Comparison of ENCODE assay signal across 10 mouse cellular contexts in the genomic region with DNA sequence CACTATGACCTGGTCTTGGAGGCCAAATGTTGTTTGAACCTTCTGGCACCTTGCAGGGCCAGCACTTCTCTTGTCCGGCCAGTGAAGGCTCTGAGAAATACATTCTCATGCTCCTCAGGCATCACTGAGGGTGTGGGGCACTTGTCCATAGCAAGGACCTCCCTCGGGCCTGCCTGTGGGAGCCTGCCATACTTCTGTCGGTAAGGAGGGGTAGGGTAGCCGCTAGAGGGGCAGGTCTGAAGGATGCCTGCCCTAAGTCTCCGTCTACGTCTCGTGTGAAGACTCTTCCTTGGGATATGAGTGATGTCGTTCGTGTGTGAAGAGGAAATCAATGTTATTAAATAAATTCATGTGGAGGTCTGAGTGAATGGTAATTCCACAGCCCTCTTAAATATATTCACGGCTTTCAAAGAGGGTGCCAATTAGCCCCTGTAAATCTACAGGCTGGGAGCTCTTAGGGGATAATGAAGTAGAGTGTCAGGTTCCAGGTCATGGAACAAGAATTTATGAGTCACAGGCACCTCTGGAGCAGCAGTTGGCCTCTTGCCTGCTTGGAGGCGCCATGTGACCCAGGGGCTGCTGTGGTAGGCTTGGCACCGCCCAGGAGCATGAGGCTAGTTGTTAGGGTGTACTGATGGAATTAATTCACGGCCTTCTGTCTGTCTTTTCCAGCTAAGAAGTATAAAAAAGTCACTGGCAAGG.
DNase-seq lines count a peak whose midpoint lies in the region; ATAC-seq and TF ChIP-seq lines count a peak whose summit lies in the region.
"Had no signal": no experiment of that assay in that cellular context is flagged by ENCODE, and none has a peak within 500 bp of the region (broad histone marks: within the 10 kb centered on the region; RNA-seq: fewer than 3 reads in every experiment).

No protein-coding gene starts in this region.

- no peak for TF ChIP-seq EP300 in liver, postnatal 0 days (IDR thresholded peaks at IDR 0.05; ENCODE audit: low read depth)

- 57% methylated on average over 13 of the region's 13 CpGs for WGBS in heart, embryonic 15.5 days
- WGBS in liver, postnatal 0 days (ENCODE audit: insufficient replicate concordance), result 75% methylated on average over 13 of the region's 13 CpGs
- 86% methylated on average over 13 of the region's 13 CpGs for WGBS in midbrain, postnatal 0 days

- H3K4me3 ChIP-seq in heart, embryonic 15.5 days, result no peak overlapping the region
- H3K4me3 ChIP-seq in liver, postnatal 0 days (ENCODE audit: low read depth, low read length), result no peak overlapping the region
- no peak overlapping the region for H3K4me3 ChIP-seq in midbrain, postnatal 0 days (ENCODE audit: low read depth, low read length)
- H3K4me3 ChIP-seq: neural tube, embryonic 12.5 days had no signal

- TF ChIP-seq CTCF in liver, postnatal 0 days (IDR thresholded peaks at IDR 0.05; ENCODE audit: low read depth), result no peak
- TF ChIP-seq CTCF in midbrain, postnatal 0 days (IDR thresholded peaks at IDR 0.05), result no peak

- ATAC-seq in heart, embryonic 15.5 days (replicated peaks; ENCODE audit: insufficient number of reproducible peaks, insufficient read depth, low FRiP score, low read depth), result peak; percentile 87
- no peak for ATAC-seq in liver, postnatal 0 days
- ATAC-seq in midbrain, postnatal 0 days (ENCODE audit: low FRiP score), result no peak

- H3K4me2 ChIP-seq in heart, embryonic 15.5 days, result 0 out of 2 replicates have a peak overlapping the region, but pooled peaks have one; percentile 8
- H3K4me2 ChIP-seq in liver, postnatal 0 days (ENCODE audit: low read depth, low read length), result no peak overlapping the region
- no peak overlapping the region for H3K4me2 ChIP-seq in midbrain, postnatal 0 days (ENCODE audit: low read depth, low read length, poor library complexity, severe bottlenecking)
- H3K4me2 ChIP-seq: neural tube, embryonic 12.5 days had no signal

- H3K9ac ChIP-seq in heart, embryonic 15.5 days, result no peak overlapping the region
- H3K9ac ChIP-seq in liver, postnatal 0 days (replicated peaks), result no peak overlapping the region
- H3K9ac ChIP-seq in midbrain, postnatal 0 days (replicated peaks; ENCODE audit: low read length, poor library complexity, severe bottlenecking), result no peak overlapping the region
- H3K9ac ChIP-seq: neural tube, embryonic 12.5 days had no signal

- DNase-seq in 3T3-L1 (ENCODE audit: low read depth, low spot score), result peak; percentile 88
- DNase-seq in adrenal gland, adult 2 months, result peak; percentile 81
- DNase-seq in kidney, postnatal 25 days, result peak; percentile 89 to 93
- no peak for DNase-seq in cerebellum, postnatal 4 days (ENCODE audit: low spot score in 2 of 2)
- DNase-seq in cerebellum, adult 8-10 months, result no peak
- no peak for DNase-seq in liver, postnatal 0 days
- DNase-seq in midbrain, postnatal 0 days (ENCODE audit: low spot score), result no peak
- DNase-seq: left cerebral cortex, postnatal 4 days had no signal

- peaks cover 26% of the 10 kb centered on the region for H3K4me1 ChIP-seq in heart, embryonic 15.5 days (replicated peaks)
- no peaks in the 10 kb centered on the region for H3K4me1 ChIP-seq in liver, postnatal 0 days (ENCODE audit: insufficient read depth)
- H3K4me1 ChIP-seq in midbrain, postnatal 0 days (ENCODE audit: insufficient read depth, low read length), result no peaks in the 10 kb centered on the region

- H3K27me3 ChIP-seq in heart, embryonic 15.5 days, result no peaks in the 10 kb centered on the region
- H3K27me3 ChIP-seq in liver, postnatal 0 days (ENCODE audit: insufficient read depth, low read length), result no peaks in the 10 kb centered on the region
- no peaks in the 10 kb centered on the region for H3K27me3 ChIP-seq in midbrain, postnatal 0 days (ENCODE audit: insufficient read depth, low read length)

- H3K36me3 ChIP-seq in heart, embryonic 15.5 days, result peaks cover 14% of the 10 kb centered on the region; the same call in 1 of the 2 replicates
- peaks cover 17% of the 10 kb centered on the region for H3K36me3 ChIP-seq in liver, postnatal 0 days (replicated peaks; ENCODE audit: insufficient read depth, low read length)
- peaks cover 5% of the 10 kb centered on the region for H3K36me3 ChIP-seq in midbrain, postnatal 0 days (ENCODE audit: insufficient read depth, low read length)
- H3K36me3 ChIP-seq: neural tube, embryonic 12.5 days had no signal

- H3K9me3 ChIP-seq in heart, embryonic 15.5 days (replicated peaks), result no peaks in the 10 kb centered on the region
- no peaks in the 10 kb centered on the region for H3K9me3 ChIP-seq in liver, postnatal 0 days (ENCODE audit: low read length)
- H3K9me3 ChIP-seq in midbrain, postnatal 0 days (ENCODE audit: low read length), result no peaks in the 10 kb centered on the region
- H3K9me3 ChIP-seq: neural tube, embryonic 12.5 days had no signal

- peak overlapping the region; percentile 75 for H3K27ac ChIP-seq in heart, embryonic 15.5 days
- H3K27ac ChIP-seq in liver, postnatal 0 days (ENCODE audit: low read depth), result no peak overlapping the region
- H3K27ac ChIP-seq in midbrain, postnatal 0 days (ENCODE audit: low read depth, low read length), result no peak overlapping the region
- H3K27ac ChIP-seq: neural tube, embryonic 12.5 days had no signal

Comparison
In these comparisons a context has a peak if more than half of its experiments do, and no peak if none do; other contexts are left out.
1. DNase-seq: peak in 3T3-L1 (single experiment), adrenal gland, adult 2 months (single experiment) and kidney, postnatal 25 days (2 of 2); none in cerebellum, postnatal 4 days (0 of 2), cerebellum, adult 8-10 months (single experiment), liver, postnatal 0 days (single experiment) and midbrain, postnatal 0 days (single experiment).